Mouse (Mus musculus) CD4-positive helper T cell, adult 2 months (primary cell): ENCODE measurements around the gene Cers6.

Experiments used
- DNase-seq: peaks from one replicate; pipeline ENCODE4 v3.0.0-alpha.2; 2012; ENCODE audit warnings: low read depth, missing footprints, low spot score

Cers6 gene

DNA sequence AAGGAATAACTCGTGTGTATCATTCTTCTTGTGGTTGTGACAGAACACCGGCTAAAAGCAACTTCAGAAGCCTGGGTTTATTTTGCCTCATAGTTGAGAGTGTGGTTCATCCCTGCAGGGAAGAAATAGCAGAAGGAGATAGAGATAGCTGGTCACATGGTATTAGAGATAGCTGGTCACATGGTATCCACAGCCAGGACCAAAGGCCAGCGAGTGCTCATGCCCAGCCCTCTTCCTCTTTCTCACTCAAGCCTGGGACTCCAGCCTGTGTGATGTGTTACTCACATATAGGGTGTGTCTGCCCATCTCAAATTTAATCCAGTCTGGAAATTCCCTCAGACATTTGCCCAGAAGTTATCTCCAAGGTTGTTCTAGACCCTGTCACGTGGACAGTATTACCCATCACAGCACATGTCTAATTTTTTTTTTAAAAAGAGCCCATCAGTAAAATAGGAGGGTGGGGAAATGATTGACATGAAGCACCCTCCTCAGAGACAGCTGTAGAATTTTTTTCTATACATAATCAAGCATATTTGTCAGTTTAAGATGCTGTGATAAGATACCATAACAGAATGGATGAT lies 17.9 kb downstream of the Cers6 start:
- DNase-seq = no peak

DNA sequence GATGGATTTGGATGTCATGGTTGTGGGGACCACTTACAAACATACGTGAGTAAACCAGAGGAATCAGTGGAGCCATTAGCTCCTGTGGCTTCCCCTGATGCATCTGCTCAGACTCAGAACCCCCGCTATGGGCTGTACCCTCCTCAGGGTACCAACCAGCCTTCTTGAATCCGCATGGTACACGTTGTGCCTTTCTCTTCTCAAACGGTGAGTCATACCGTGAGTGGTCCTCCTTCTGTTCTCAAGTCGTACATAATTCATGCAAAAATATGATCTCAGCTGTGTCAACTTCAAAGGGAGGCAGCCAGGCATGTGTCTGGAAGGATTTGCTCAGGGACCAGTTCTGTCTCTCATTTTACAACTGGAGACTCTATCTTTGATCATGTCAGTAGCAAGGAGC lies 23.3 kb downstream of the Cers6 start:
- DNase-seq = peak; percentile 13

DNA sequence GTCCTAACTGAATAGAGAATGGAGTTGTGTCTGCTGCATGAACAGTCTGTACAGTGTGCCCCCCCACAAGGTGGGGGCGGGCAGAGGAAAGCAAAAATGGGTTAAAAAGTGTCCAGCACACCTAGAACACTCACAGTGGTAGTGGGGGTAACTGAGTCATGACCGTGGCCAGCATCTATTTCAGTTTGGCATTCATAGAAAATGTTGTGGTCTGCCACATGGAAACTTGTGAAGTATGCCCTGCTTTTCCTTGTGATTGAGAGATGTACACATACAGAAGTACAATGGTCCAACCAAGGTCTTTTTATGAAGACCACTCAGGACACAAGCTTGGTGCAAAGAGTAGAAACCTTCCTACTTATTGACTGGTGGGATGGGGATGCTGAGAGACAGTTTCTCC lies 24.0 kb downstream of the Cers6 start:
- DNase-seq = no peak

DNA sequence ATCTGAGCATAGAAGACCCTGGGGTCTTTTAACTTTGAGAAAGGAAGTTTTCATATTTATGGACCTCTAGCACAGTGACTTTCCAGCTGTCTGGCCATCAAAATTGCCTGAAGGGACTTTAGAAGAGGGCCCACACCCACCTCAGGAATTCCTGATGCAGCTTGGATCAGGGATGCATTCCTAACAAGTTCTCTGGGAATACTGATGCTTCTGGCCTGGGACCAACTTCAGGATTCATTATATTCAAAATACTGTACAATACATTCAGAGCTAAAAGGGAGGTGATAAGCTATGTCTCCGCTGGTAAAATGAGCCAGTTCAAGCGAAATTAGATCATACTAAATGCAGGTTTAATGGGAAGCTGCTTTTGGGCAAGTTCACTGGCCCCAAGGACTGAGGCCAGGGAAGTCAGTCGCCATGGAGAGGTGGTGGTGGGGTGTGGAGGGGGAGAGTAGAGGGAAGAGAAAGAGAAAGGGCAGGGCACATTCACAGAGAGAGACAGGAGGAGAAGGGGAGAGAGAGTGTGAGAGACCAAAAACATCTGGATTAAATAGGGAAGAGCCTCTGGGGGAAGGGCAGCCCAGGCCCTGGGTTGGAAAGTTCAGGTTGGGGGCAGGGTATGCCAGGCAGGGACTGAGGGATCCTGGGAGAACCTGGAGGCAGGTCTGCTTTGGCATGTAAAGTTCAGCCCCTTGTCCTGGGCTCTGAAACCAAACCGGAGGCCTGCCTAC lies 24.7 kb downstream of the Cers6 start:
- no peak for DNase-seq

DNA sequence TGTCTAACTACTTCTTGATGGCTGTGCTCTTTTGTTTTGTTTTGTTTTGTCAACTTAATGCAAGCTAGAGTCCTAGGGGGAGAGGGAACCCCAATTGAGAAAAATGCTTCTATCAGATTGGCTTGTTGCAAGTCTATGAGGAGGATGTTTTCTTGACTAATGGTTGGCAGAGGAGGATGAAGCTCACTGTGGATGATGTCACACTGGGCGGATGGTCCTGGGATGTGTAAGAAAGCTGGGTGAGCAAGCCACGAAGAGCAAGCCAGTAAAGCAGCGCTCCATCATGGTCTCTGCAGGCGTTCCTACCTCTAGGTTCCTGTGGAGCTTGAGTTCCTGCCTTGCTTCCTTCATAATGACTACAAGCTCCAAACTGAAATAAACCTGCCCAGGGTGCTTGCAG lies 25.4 kb downstream of the Cers6 start:
- DNase-seq = no peak

DNA sequence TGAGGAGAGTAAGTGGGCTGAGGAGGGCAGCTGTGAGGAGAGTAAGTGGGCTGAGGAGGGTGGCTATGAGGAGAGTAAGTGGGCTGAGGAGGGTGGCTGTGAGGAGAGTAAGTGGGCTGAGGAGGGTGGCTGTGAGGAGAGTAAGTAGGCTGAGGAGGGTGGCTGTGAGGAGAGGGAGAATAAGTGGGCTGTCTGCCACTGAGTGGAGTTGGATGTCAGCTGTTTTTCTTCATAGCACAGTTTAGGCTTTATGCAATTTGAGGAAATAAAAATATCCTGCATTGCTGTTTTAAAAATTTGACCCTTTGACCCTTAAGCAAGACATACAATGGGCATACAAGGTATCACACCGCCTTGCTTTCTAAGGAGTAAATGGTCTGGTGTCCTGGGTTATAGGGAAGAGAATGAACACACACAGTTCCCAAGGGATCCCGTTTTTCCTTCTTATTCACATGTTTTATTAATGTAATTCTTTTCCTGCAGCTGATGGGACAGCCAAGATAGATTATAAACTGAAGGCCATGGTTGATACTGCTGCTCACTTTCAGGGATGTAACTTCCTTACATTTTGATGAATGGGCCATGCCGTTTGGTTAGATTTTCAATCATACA lies 27.0 kb downstream of the Cers6 start:
- DNase-seq = no peak

DNA sequence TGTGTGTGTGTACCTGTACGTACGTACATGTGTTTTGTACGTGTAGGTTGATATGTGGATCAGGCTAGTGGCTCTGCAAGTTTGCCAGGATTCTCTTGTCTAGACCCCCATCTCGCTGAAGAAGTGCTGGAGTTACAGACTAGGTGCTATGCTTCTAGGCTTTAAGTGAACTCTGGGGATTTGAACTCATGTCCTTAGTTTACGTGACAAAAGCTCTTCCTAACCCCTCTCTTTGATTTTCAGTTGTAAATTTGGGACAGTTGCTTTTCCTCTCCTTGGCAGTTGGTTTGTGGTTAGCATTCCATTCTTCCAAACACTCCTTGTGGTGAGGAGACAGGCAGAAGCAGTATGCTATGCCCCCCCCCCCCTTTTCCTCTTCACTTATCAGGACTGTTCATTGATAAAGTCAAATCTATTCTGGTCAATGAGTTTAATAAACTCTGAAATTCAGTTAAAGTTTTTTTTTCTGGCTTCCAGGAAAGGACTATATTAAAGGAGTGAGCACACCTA lies 28.5 kb downstream of the Cers6 start:
- DNase-seq = no peak

DNA sequence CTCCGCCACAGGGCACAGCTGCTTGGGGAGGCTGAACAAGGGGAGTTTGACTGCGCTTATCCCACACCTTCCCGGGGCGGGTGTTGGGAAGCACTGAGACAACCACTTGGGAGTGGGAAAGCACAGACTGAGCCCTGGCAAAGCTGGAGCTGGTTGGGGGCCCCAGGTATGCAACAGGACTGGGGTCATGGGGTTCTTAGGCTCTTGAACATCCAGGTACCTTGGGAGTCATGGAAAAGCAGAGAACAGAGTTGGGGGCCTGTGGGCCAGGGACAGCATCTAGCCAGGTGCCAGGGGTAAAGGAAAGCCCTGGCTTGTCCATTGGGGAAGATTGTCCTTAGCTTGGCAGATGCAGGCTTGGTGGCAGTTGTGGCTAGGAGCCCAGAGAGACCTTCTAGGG lies 31.2 kb downstream of the Cers6 start:
- DNase-seq = no peak

DNA sequence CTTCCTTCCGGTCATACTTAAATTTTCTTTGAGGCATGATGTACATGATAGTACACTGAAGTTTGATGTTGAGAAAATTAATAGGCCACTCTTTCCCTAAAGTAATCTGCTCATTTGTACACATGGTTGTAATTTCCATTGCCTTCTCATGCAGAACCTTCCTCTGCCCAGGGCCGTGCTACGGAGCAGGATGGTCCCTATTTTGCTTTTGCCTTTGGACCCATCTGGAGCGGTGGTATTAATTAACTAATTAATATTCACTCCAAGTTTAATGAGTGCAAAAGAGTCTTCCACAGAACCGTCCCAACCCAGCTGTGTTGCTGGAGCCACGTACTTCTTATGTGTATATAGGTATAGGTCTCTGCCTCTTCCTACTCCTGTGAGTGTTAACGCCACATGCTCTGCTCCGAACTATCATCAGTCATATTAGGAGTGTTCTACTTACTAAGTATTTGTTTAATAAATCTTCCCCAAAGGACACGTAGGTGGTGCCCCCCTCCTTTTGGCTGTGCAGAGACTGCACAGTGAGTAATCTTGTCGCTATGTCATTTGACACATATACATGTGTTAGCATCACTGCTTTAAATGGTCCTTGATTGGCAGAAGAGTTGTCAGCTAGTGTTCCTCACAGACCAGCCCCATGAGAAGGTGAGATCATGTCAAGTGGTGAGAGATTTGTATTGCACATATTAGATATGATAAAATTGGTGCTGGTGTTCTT lies 34.0 kb downstream of the Cers6 start:
- no peak for DNase-seq

DNA sequence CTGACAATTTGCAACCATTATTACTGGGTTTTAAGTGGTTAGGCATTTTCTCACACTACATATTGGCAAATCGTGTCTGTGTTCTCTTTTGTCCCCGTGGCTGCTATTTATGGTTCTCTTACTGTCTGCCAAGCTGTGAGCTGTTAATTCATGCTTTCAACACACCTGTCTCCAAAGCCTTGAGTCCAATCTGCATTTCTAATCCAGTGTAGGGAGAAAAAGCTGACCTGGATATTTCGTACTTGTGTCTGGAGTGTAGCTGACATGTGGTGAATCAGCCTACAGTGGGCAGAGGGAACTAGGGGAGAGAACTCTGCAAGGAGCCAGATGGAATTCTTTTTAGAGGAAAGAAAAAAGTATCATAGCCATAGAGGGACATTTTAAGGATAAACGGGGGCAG lies 35.0 kb downstream of the Cers6 start:
- no peak for DNase-seq

DNA sequence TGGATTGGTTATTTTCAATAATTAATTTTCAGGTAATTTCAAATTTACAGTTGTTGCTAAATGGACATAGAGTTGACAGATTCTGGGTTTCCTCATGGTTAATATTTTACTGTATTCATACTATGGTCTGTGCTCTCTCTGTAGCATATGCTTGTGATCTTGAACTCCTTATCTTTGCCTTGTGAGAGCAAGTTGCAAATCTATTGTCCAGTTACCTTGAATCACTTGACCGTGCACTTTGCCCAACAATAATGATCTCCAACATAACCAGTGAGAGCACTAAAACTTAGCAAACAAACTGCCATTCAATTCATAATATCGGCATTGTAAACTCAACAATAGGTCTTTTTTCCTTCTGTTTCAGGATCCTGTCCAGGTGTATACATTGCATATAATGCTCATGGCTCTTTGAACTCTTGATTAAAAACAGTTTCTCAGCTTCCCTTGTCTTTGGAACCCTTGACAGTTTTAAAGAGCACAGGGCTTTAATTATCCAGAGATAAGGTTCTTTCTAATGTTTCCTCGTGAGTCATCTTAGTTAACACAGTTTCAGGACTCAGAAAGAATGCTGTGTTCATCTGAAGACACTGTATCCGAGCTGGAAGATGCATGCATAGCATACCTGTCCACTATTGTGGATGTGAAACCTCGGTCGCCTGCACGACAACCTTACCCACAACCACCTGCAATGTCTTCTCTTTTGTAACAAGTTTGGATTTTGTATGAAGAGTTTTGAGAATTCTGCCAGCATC lies 38.7 kb downstream of the Cers6 start:
- no peak for DNase-seq

DNA sequence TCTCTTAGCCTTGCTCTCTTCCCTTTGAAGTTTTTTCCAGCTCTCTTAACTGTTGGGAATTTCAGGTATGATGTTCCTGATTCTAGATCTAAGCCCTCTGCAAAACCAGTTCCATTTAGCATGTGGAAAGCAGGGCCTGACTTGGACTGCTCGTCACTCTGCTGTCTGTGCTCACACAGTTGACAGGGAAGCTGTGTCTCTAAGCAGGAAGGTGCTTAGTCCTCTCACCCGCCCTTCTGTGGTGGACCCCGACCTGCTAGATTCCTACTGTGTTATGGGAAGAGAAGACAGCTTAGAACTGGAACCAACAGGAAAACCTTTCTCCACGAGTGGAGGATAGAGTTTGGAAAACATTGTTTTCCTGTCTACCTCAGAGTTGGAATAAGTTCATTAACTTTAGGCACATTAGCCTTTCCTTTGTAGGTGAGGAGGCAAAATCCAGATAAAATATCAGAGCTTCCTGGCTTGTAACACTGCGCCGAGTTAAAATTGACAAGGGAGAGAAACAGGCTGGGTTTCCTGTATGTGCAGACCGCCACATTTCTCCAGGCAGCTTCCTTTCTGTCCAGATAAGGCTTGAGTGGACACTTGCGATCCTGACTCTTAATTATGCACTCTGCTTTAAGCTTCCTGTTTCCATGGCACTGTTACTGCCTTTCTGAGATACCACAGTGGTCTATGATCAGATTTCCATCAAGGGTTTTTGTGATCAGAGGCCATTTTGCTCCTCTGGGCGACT lies 39.6 kb downstream of the Cers6 start:
- DNase-seq = no peak

DNA sequence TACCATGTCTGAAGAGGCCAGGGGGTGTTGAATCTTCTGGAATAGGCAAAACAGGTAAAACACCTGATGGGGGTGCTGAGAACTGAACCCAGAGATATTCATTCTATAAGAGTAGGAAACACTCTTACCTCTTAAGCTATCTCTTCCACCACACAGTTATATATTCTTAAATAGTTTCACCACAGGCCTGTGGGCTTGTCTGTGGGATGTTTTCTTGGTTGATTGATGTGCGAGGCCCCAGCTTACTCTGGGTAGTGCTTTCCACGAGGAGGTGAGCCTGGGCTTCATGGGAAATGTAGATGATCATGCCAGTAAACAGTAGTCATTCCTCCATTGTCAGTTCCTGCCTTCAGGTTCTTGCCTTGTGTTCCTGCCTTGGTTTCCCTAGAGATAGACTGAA lies 40.5 kb downstream of the Cers6 start:
- no peak for DNase-seq

DNA sequence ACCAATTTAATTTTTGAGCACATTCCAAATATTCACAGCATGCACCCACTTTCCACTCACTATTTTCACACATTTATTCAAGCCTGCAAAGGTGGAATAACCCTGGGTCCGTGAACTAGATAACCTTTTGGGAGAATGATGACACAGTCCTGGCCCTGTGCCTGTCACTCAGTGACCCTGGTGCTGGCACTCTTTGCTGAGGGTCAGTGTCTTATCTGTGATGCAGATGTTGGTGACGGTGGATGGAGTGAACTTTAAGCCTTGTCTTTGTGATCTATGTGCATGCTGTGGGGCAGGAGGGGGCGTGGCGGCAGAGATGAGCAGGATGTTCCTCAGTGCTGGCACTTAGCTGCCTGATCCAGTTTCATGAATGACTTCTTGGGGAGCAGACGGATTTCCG lies 41.3 kb downstream of the Cers6 start:
- DNase-seq = no peak

DNA sequence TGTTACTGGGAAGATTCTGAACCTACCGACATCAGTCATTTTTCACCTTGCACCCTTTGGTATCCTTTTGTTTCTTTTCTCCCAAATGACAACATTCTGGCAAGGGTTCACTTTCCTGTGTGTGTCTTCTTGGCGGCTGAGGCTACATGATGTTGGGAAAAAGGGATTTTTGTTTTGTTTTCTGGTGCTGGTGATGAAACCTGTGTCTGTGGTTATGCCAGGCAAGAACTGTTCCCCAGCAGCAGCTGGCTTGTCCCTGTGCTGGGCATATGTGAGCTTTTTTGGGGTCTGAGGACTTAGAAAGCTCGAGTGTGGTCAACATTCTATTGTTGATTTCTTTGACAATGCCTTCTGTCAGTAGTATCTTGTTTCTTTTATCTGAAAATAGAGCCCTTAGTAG lies 45.7 kb downstream of the Cers6 start:
- DNase-seq = no peak

DNA sequence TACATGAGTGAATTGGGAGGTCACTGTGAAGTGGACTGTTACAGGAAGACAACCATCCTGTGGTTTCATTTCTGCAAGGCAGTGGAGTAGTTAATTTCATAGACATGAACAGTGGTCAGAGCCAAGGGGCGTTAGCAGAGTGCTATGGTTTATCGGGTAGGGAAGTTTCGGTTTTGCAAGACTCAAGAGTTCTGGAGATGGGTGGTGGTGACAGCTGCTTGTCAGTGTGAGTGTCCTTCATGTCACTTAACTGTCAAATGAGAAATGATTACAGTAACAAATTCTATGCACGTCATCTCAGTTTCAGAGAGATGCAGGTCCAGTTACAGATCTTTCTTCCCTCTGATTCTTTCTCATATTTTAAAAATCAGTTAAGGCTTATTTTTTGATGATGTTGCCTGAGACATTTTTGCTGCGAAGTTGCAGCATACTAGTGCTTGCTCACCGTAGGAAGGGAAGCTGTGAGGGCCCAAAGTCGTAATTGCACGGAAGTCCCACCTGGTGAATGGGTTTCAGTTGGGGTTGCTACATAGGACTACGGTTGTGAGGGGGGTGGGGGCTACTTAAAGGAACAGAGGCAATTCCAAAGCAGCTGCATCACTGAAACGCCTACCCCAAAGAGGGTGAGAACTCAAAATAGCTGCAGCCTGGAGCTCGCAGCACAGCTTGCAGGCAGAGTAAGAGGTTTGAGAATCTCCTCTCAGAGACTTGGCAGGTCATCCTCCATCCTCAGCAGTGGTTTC lies 46.7 kb downstream of the Cers6 start:
- peak; percentile 49 for DNase-seq

DNA sequence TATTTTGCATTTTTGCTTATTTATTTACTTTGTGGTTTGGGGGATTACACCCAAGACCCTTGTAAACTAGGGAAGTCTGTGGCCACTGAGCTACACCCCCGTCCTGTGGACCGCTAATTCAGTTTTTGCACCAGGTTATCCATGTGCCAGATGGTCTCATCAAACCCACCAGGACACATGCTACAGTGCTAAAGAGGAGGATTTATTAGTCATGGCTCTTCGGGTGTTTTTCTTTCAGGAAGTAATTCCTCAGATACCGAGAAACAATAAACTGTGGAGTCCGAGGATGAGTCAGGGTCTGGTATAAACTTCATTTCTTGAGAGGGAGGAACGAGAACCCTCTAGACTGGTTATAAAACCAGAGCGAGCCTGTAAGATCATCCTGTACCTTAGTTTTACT lies 49.5 kb downstream of the Cers6 start:
- DNase-seq = no peak

DNA sequence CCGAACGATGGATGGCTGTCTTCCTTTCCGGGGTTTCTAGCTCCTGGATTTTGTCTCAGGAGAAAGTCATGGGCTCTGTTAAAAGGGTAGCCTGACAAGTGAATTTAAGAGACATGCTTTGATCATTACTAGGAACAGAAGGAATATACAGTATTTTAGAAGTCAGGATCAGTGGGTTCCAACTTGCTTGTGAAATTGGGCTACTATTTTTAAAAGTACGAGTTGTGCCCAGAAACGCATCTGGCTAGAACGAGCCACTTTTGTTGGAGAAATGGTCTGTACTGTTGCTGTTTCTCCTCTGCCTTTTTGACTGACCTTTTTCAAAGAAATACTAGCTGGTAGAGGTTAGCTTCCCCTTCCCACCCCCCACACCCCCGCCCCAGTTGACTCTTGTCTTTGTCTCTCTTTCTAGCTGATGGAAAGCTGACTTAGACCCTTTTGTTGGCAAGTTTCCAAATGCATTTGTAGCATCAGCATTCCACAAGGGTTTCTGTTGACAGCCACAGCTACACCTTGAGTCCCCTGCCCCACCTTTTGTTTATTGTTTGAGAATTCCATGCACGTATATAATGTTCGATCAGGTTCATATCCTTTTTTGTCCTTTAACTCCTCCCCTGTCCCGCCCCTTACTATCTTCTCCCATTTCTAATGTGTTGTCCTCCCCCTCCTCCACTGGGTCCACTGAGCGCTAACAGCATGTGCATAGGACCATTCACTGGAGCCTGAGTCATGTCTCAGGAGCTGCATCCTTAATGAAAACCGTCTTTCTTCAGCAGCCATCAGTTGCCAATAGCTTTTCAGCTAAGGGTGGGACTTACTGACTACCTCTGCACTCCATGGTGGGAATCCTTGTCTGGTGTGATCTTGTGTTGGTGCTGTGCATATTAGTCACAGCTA lies 50.6 kb downstream of the Cers6 start:
- DNase-seq = no peak

DNA sequence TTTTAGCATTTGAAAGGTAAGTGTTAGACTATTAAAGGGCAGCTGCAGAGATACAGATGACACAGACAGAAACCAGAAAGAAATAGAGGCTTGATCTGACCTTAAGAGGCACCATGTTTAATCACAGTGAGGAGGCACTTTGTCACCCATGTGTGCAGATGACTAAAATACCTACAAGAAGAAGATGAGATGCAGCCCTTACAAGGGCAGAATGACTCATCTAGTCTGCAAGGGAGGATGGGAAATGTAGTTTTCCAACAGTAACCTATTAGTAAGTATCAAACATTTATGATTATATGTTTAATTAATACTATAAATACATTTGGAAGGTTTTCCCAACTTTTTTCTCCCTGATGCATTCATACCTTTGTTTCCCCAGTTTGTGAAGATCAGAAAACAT lies 54.5 kb downstream of the Cers6 start:
- no peak for DNase-seq
